Mouse (Mus musculus): ENCODE measurements around the gene Vamp1. TPM values are rescaled to one million over a fixed set of nuclear protein-coding genes. Genes with fewer than 3 reads are reported as not detected.
A peak's percentile ranks its signal among the peaks of the same experiment; 100 is the strongest.

Gene Vamp1
- 21.9 and 30.2 TPM in 2 replicates for total RNA-seq (2014; fragmentation: Nextera tagmentation)
- 6.1 and 7.9 TPM in 2 replicates for total RNA-seq (2017)
- 1.9 and 2.8 TPM in 2 replicates for polyA plus RNA-seq (2012)

DNA sequence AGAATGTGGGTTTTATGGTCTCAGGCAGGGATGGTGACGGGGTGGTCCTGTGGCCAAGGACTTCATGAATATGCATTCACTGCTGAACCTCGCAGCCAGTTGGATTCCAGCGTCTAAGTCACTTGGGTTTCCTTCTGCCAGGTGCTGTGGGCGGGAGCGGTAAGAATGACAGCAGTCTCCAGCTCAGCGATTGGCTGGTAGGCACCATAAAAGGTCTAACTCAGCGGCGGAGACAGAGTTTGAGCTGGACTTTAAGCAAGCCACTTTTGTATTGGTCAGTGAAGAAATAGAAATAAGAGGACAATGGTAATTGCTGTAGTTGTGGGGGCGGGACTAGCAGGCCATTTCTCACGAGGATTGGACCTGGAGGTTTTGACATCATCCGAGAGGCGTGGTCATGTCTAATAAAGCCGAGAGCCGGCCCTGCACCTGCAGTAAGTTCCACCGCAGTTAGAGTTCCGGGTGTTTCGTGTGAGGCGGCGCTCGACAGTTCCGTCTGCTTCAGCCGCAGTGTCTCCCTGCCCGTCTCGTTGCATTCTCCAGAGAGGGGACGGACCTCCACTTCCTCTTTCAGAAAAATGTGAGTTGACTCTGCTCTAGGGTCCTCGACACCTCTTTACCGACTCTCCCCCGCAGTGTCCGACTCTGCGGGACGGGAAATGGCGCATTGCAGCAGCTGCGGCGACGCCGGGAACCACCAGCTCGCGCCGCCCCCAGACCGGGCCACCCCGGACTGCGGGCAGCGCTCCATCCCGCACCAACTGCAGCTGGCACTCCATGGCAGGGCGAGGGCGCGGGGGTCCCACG, at the start of gene Vamp1:
Gene Vamp1, plus strand, starts transcription at position 404 of the 807 bp plus-strand sequence.
- Histone ChIP-seq H3K4me1 (ENCODE audit: insufficient read depth, low read depth, low read length) (peaks cover 30% of the 10 kb centered on the region), H3K9me3 (replicated peaks) (no peaks in the 10 kb centered on the region), H3K4me3 (ENCODE audit: low read depth, low read length) (peak within 1 kb of the TSS; percentile 79), H3K27me3 (ENCODE audit: insufficient read depth, low read length) (peaks cover 29% of the 10 kb centered on the region), H3K36me3 (replicated peaks) (peaks cover 29% of the 10 kb centered on the region)
- TF ChIP-seq GATA1 (IDR thresholded peaks at IDR 0.05; ENCODE audit: borderline replicate concordance, low read length) (no peak), POLR2AphosphoS5 (IDR thresholded peaks at IDR 0.05; ENCODE audit: insufficient replicate concordance, low read depth, low read length) (peak; percentile 87)
- DNase-seq (ENCODE audit: low spot score) (peak; percentile 97), ATAC-seq (ENCODE audit: extremely low read depth, insufficient number of reproducible peaks, low FRiP score, poor library complexity, severe bottlenecking) (peak; percentile 93)

DNA sequence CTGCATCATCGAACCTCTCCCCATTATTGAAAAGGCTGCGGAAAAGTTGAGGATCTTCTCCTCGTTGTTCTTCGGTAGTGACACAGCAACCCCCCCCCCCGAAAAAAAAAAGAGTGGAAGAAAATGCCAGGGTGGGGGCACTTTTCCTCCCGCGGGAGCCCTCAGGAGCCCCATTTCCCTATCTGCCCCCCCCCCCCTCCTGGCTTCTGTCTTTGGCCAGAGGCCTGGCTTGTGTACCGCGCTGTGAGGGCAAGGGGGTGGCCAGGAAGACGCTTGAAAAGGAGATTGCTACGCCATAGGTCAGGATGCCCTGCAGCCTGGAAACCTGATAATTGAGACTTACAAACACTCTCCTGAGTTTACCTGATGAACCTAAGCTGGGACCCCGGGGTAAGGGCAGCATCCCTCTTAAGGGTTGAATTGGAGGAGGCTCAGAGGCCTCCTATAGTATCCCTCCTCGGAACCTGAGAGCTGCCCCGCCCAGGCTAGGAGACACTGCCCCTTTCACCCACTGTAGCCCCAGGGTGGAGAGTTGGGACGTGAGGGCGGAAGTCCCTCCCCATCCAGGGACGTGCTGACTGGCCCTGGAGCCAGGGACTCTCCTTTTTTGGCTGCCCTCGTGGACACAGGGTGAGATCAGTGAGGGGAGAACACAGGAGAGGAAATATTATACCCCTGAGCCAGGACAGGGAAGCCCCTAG, 49.1 kb upstream of the Vamp1 start, which contains the start of gene Gapdh:
Gene Gapdh, minus strand, starts transcription at position 417 of the 701 bp plus-strand sequence.
- ATAC-seq (ENCODE audit: extremely low read depth, insufficient number of reproducible peaks, low FRiP score, poor library complexity, severe bottlenecking) (peak; percentile 59), DNase-seq (ENCODE audit: low spot score) (peak; percentile 89)
- peaks cover 57% of the 10 kb centered on the region for H3K4me1 ChIP-seq (ENCODE audit: insufficient read depth, low read depth, low read length)

DNA sequence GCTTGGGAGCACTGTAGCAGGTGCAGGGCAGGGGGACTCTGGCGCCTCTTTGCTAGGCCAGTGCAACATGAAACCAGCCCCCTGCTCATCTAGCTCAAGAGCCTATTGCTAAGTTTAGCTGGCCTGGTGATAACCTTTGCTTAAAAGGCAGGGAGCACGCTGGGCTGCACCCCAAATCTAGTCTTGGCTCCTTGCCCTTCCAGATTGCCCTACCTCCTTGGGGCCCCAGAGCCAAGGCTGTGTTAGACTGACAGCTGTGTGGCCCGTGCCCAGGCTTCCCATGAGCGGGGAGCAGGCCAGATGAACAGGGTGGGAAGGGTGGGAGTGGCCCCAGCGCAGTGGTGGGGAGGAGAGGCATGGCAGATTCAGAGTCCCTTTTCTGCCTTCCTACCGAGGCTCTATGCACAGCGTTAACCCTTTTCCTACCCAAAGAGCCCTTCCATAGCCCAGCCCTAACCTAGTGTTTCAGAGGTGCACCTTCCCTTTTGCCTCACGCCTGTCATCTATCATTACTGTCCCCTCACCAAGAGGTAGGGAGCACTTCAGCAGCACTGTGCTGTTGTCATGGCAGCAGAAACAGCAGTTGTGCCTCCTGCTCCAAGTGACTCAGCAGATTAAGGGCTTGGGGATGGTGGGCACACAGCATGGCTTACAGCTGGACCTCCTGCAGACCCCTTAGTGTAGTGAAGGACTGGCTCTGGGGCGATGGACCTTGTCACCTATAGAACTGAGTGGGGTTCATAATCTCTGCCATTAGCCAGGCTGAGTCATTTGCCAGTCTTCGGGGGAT, 48.3 kb upstream of the Vamp1 start:
- H3K36me3 ChIP-seq (replicated peaks): peaks cover 83% of the 10 kb centered on the region
- TF ChIP-seq TAL1 (conservative IDR thresholded peaks at IDR 0.05; ENCODE audit: low read depth, low read length) (no peak), GATA2 (IDR thresholded peaks at IDR 0.05; ENCODE audit: borderline replicate concordance, low read depth, low read length) (no peak), CTCF (IDR thresholded peaks at IDR 0.05; ENCODE audit: low read depth, low read length) (no peak), POLR2AphosphoS5 (IDR thresholded peaks at IDR 0.05; ENCODE audit: insufficient replicate concordance, low read depth, low read length) (no peak), GATA1 (IDR thresholded peaks at IDR 0.05; ENCODE audit: borderline replicate concordance, low read length) (no peak)

More for the DNA sequence above, 49.1 kb upstream of the Vamp1 start, which contains the start of gene Gapdh:
- Histone ChIP-seq H3K9me3 (replicated peaks) (no peaks in the 10 kb centered on the region), H3K27me3 (ENCODE audit: insufficient read depth, low read length) (no peaks in the 10 kb centered on the region), H3K4me3 (ENCODE audit: low read depth, low read length) (peak within 1 kb of the TSS; percentile 98), H3K36me3 (replicated peaks) (peaks cover 82% of the 10 kb centered on the region)
- TF ChIP-seq POLR2AphosphoS5 (IDR thresholded peaks at IDR 0.05; ENCODE audit: insufficient replicate concordance, low read depth, low read length): no peak
- TF ChIP-seq GATA2 (IDR thresholded peaks at IDR 0.05; ENCODE audit: borderline replicate concordance, low read depth, low read length): no peak
- no peak for TF ChIP-seq GATA1 (IDR thresholded peaks at IDR 0.05; ENCODE audit: borderline replicate concordance, low read length)
- TF ChIP-seq CTCF (IDR thresholded peaks at IDR 0.05; ENCODE audit: low read depth, low read length): no peak
- no peak for TF ChIP-seq TAL1 (conservative IDR thresholded peaks at IDR 0.05; ENCODE audit: low read depth, low read length)

DNA sequence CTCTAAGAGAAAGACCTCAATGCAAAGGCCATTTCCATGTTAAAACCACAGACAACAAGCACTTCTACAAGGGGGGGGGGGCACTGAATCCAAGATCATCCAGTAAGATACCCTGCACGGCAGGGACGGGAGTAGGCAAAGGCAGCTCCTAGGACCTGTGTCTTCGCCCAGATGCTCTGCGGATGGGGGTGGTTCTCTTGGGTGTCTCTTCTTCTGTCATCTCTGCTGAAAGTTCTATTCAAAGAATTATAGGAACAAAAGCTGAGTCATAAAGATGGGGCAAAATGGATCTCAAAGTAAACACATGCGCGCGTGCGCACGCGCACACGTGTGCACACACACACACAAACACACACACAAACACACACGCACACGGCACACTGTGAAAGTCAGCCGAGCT, 47.3 kb upstream of the Vamp1 start:
- Histone ChIP-seq H3K4me3 (ENCODE audit: low read depth, low read length) (peak overlapping the region; percentile 38; the same call in 1 of the 2 replicates), H3K27me3 (ENCODE audit: insufficient read depth, low read length) (no peaks in the 10 kb centered on the region), H3K4me1 (ENCODE audit: insufficient read depth, low read depth, low read length) (peaks cover 55% of the 10 kb centered on the region), H3K9me3 (replicated peaks) (no peaks in the 10 kb centered on the region), H3K36me3 (replicated peaks) (peaks cover 86% of the 10 kb centered on the region)
- ATAC-seq (ENCODE audit: extremely low read depth, insufficient number of reproducible peaks, low FRiP score, poor library complexity, severe bottlenecking): no peak
- no peak for DNase-seq (ENCODE audit: low spot score)
- TF ChIP-seq CTCF (IDR thresholded peaks at IDR 0.05; ENCODE audit: low read depth, low read length) (no peak), GATA2 (IDR thresholded peaks at IDR 0.05; ENCODE audit: borderline replicate concordance, low read depth, low read length) (no peak), POLR2AphosphoS5 (IDR thresholded peaks at IDR 0.05; ENCODE audit: insufficient replicate concordance, low read depth, low read length) (no peak), GATA1 (IDR thresholded peaks at IDR 0.05; ENCODE audit: borderline replicate concordance, low read length) (no peak), TAL1 (conservative IDR thresholded peaks at IDR 0.05; ENCODE audit: low read depth, low read length) (no peak)

More for the DNA sequence above, 48.3 kb upstream of the Vamp1 start:
- no peak for ATAC-seq (ENCODE audit: extremely low read depth, insufficient number of reproducible peaks, low FRiP score, poor library complexity, severe bottlenecking)
- no peaks in the 10 kb centered on the region for H3K9me3 ChIP-seq (replicated peaks)
- H3K4me1 ChIP-seq (ENCODE audit: insufficient read depth, low read depth, low read length): peaks cover 53% of the 10 kb centered on the region
- DNase-seq (ENCODE audit: low spot score): peak; percentile 69
- H3K4me3 ChIP-seq (ENCODE audit: low read depth, low read length): peak overlapping the region; percentile 98
- H3K27me3 ChIP-seq (ENCODE audit: insufficient read depth, low read length): no peaks in the 10 kb centered on the region

DNA sequence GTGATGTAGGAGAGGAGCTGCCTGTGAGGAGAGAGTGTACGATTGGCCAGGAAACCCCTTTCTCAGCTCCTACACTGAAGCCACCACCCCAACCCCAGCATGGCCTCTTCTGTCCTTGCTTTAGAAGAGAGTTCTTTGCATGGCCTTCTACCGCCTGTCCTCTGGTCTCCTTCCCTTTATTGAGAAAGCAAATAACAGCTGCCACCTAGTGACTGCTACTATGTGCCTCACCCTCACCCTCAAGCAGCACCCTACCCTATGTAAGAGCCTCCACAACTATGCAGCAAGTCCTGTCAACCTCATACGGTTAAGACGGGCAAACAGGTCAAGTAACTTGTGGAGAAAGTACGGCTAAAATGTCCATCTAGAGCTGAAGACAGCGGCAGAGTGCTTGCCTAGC, 45.2 kb upstream of the Vamp1 start:
- H3K4me1 ChIP-seq (ENCODE audit: insufficient read depth, low read depth, low read length): peaks cover 52% of the 10 kb centered on the region
- TF ChIP-seq GATA2 (IDR thresholded peaks at IDR 0.05; ENCODE audit: borderline replicate concordance, low read depth, low read length): no peak
- no peak for TF ChIP-seq GATA1 (IDR thresholded peaks at IDR 0.05; ENCODE audit: borderline replicate concordance, low read length)
- no peak for TF ChIP-seq CTCF (IDR thresholded peaks at IDR 0.05; ENCODE audit: low read depth, low read length)
- no peak for TF ChIP-seq POLR2AphosphoS5 (IDR thresholded peaks at IDR 0.05; ENCODE audit: insufficient replicate concordance, low read depth, low read length)
- no peak for TF ChIP-seq TAL1 (conservative IDR thresholded peaks at IDR 0.05; ENCODE audit: low read depth, low read length)
- H3K9me3 ChIP-seq (replicated peaks): no peaks in the 10 kb centered on the region
- H3K4me3 ChIP-seq (ENCODE audit: low read depth, low read length): no peak overlapping the region
- peaks cover 87% of the 10 kb centered on the region for H3K36me3 ChIP-seq (replicated peaks)
- H3K27me3 ChIP-seq (ENCODE audit: insufficient read depth, low read length): no peaks in the 10 kb centered on the region
- no peak for ATAC-seq (ENCODE audit: extremely low read depth, insufficient number of reproducible peaks, low FRiP score, poor library complexity, severe bottlenecking)
- no peak for DNase-seq (ENCODE audit: low spot score)
